Mouse (Mus musculus): ENCODE results near the gene Tspan33. TPM values are rescaled to one million over a fixed set of nuclear protein-coding genes. Genes with fewer than 3 reads are reported as not detected.
"Not testable (repeated sequence)": the region's sequence is repeated elsewhere in the genome, so short reads cannot be mapped to it uniquely, and the experiment has no call there.

Gene Tspan33
- polyA plus RNA-seq, 1 experiment, result 0.42 TPM

GRCm38 (mm10) chr6:29672563-29673411, 21.2 kb upstream of the Tspan33 start:
- Histone ChIP-seq H3K27ac (ENCODE audit: insufficient read depth, low read depth, low read length) (no peak overlapping the region), H3K4me3 (ENCODE audit: insufficient read depth, low read length) (no peak overlapping the region), H3K4me1 (ENCODE audit: control insufficient read depth, insufficient read depth, low read length) (no peaks in the 10 kb centered on the region)
- TF ChIP-seq CTCF (IDR thresholded peaks at IDR 0.05; ENCODE audit: low read depth, low read length) (no peak), POLR2A (IDR thresholded peaks at IDR 0.05; ENCODE audit: borderline replicate concordance, low read depth, low read length) (no peak)

- no peak overlapping the region for H3K4me3 ChIP-seq (ENCODE audit: insufficient read depth, low read length)
- H3K27ac ChIP-seq (ENCODE audit: insufficient read depth, low read depth, low read length), result no peak overlapping the region
- no peaks in the 10 kb centered on the region for H3K4me1 ChIP-seq (ENCODE audit: control insufficient read depth, insufficient read depth, low read length)
- no peak for TF ChIP-seq POLR2A (IDR thresholded peaks at IDR 0.05; ENCODE audit: borderline replicate concordance, low read depth, low read length)
- TF ChIP-seq CTCF (IDR thresholded peaks at IDR 0.05; ENCODE audit: low read depth, low read length), result no peak
Measured at GRCm38 (mm10) chr6:29673739-29674138, 20.3 kb upstream of the Tspan33 start.

- H3K27ac ChIP-seq (ENCODE audit: insufficient read depth, low read depth, low read length); H3K4me3 ChIP-seq (ENCODE audit: insufficient read depth, low read length); H3K4me1 ChIP-seq (ENCODE audit: control insufficient read depth, insufficient read depth, low read length): not testable (repeated sequence)
Measured at GRCm38 (mm10) chr6:29679947-29680550, 14.0 kb upstream of the Tspan33 start.

- Histone ChIP-seq H3K4me1 (ENCODE audit: control insufficient read depth, insufficient read depth, low read length) (peaks cover 8% of the 10 kb centered on the region), H3K4me3 (ENCODE audit: insufficient read depth, low read length) (no peak overlapping the region), H3K27ac (ENCODE audit: insufficient read depth, low read depth, low read length) (no peak overlapping the region)
- TF ChIP-seq CTCF (IDR thresholded peaks at IDR 0.05; ENCODE audit: low read depth, low read length), result no peak
- no peak for TF ChIP-seq POLR2A (IDR thresholded peaks at IDR 0.05; ENCODE audit: borderline replicate concordance, low read depth, low read length)
Measured at GRCm38 (mm10) chr6:29681853-29682252, 12.2 kb upstream of the Tspan33 start.

- peaks cover 8% of the 10 kb centered on the region for H3K4me1 ChIP-seq (ENCODE audit: control insufficient read depth, insufficient read depth, low read length)
- no peak overlapping the region for H3K4me3 ChIP-seq (ENCODE audit: insufficient read depth, low read length)
- no peak for TF ChIP-seq CTCF (IDR thresholded peaks at IDR 0.05; ENCODE audit: low read depth, low read length)
- TF ChIP-seq POLR2A (IDR thresholded peaks at IDR 0.05; ENCODE audit: borderline replicate concordance, low read depth, low read length), result no peak
Measured at GRCm38 (mm10) chr6:29684686-29685085, 9.3 kb upstream of the Tspan33 start.

GRCm38 (mm10) chr6:29685952-29686351, 8.1 kb upstream of the Tspan33 start:
- Histone ChIP-seq H3K27ac (ENCODE audit: insufficient read depth, low read depth, low read length) (no peak overlapping the region), H3K4me1 (ENCODE audit: control insufficient read depth, insufficient read depth, low read length) (peaks cover 4% of the 10 kb centered on the region; the same call in 1 of the 2 replicates), H3K4me3 (ENCODE audit: insufficient read depth, low read length) (no peak overlapping the region)
- TF ChIP-seq POLR2A (IDR thresholded peaks at IDR 0.05; ENCODE audit: borderline replicate concordance, low read depth, low read length) (no peak), CTCF (IDR thresholded peaks at IDR 0.05; ENCODE audit: low read depth, low read length) (no peak)

More at GRCm38 (mm10) chr6:29684686-29685085, 9.3 kb upstream of the Tspan33 start:
- H3K27ac ChIP-seq (ENCODE audit: insufficient read depth, low read depth, low read length), result no peak overlapping the region

- Histone ChIP-seq H3K27ac (ENCODE audit: insufficient read depth, low read depth, low read length) (no peak overlapping the region), H3K4me3 (ENCODE audit: insufficient read depth, low read length) (no peak overlapping the region), H3K4me1 (ENCODE audit: control insufficient read depth, insufficient read depth, low read length) (peaks cover 4% of the 10 kb centered on the region; the same call in 1 of the 2 replicates)
- TF ChIP-seq CTCF (IDR thresholded peaks at IDR 0.05; ENCODE audit: low read depth, low read length) (no peak), POLR2A (IDR thresholded peaks at IDR 0.05; ENCODE audit: borderline replicate concordance, low read depth, low read length) (no peak)
Measured at GRCm38 (mm10) chr6:29689458-29689857, 4.6 kb upstream of the Tspan33 start.

- TF ChIP-seq POLR2A (IDR thresholded peaks at IDR 0.05; ENCODE audit: borderline replicate concordance, low read depth, low read length) (no peak), CTCF (IDR thresholded peaks at IDR 0.05; ENCODE audit: low read depth, low read length) (no peak)
- Histone ChIP-seq H3K4me1 (ENCODE audit: control insufficient read depth, insufficient read depth, low read length) (peaks cover 14% of the 10 kb centered on the region), H3K27ac (ENCODE audit: insufficient read depth, low read depth, low read length) (no peak overlapping the region), H3K4me3 (ENCODE audit: insufficient read depth, low read length) (peak overlapping the region; percentile 53)
Measured at GRCm38 (mm10) chr6:29694375-29695289, 610 bp downstream of the Tspan33 start.

- H3K4me3 ChIP-seq (ENCODE audit: insufficient read depth, low read length), result no peak overlapping the region
- no peak overlapping the region for H3K27ac ChIP-seq (ENCODE audit: insufficient read depth, low read depth, low read length)
- no peak for TF ChIP-seq CTCF (IDR thresholded peaks at IDR 0.05; ENCODE audit: low read depth, low read length)
- TF ChIP-seq POLR2A (IDR thresholded peaks at IDR 0.05; ENCODE audit: borderline replicate concordance, low read depth, low read length), result no peak
- peaks cover 14% of the 10 kb centered on the region for H3K4me1 ChIP-seq (ENCODE audit: control insufficient read depth, insufficient read depth, low read length)
Measured at GRCm38 (mm10) chr6:29695290-29695674, 1.3 kb downstream of the Tspan33 start.

Measured in bone marrow macrophage, adult 2 months (primary cell).